Mouse (Mus musculus): ENCODE results near the gene Fopnl. TPM values are rescaled to one million over a fixed set of nuclear protein-coding genes. Genes with fewer than 3 reads are reported as not detected.

Fopnl gene
- 10 to 100 TPM; 41.3 to 58.3 TPM for total RNA-seq (2021)
- long read RNA-seq, experiment 1, transcript Fopnl-205 (3 exons, 1,147 nt) = minor isoform, 26 of 160 reads
- long read RNA-seq, experiment 1, transcript Fopnl-201 (5 exons, 1,465 nt) = major isoform, 39 of 160 reads
- long read RNA-seq, experiment 1, partial matches to known transcripts = 0 of 160 reads
- long read RNA-seq, experiment 1, other reads (novel, unspliced or antisense) = 94 of 160 reads
- long read RNA-seq, experiment 2, transcript Fopnl-205 (3 exons, 1,147 nt) = minor isoform, 13 of 141 reads
- long read RNA-seq, experiment 2, transcript Fopnl-201 (5 exons, 1,465 nt) = major isoform, 33 of 141 reads
- long read RNA-seq, experiment 2, partial matches to known transcripts = 0 of 141 reads
- long read RNA-seq, experiment 2, other reads (novel, unspliced or antisense) = 95 of 141 reads

- DNase-seq = peak; percentile 98
Observed at GRCm38 (mm10) chr16:14316884-14317876, at the start of gene Fopnl. Fopnl (minus strand) TSS chr16:14317405.

- DNase-seq = no peak
Observed at GRCm38 (mm10) chr16:14366017-14366416, 48.8 kb upstream of the Fopnl start.

GRCm38 (mm10) chr16:14365457-14365856 is 48.3 kb upstream of the Fopnl start:
- DNase-seq = no peak

- no peak for DNase-seq
Observed at GRCm38 (mm10) chr16:14364066-14364465, 46.9 kb upstream of the Fopnl start.

- no peak for DNase-seq
Observed at GRCm38 (mm10) chr16:14363496-14363895, 46.3 kb upstream of the Fopnl start.

- DNase-seq = no peak
Observed at GRCm38 (mm10) chr16:14362099-14362820, 45.1 kb upstream of the Fopnl start.

GRCm38 (mm10) chr16:14361362-14362098 is 44.3 kb upstream of the Fopnl start, which contains the start of gene Abcc1:
Abcc1 (plus strand) TSS chr16:14361558.
- DNase-seq = peak; percentile 88

GRCm38 (mm10) chr16:14360931-14361330 is 43.7 kb upstream of the Fopnl start:
- DNase-seq = no peak

- DNase-seq = no peak
Observed at GRCm38 (mm10) chr16:14358531-14358930, 41.3 kb upstream of the Fopnl start.

- no peak for DNase-seq
Observed at GRCm38 (mm10) chr16:14357859-14358258, 40.7 kb upstream of the Fopnl start.

- no peak for DNase-seq
Observed at GRCm38 (mm10) chr16:14352663-14353062, 35.5 kb upstream of the Fopnl start.

GRCm38 (mm10) chr16:14352234-14352633 is 35.0 kb upstream of the Fopnl start:
- no peak for DNase-seq

- DNase-seq = no peak
Observed at GRCm38 (mm10) chr16:14351571-14351970, 34.4 kb upstream of the Fopnl start.

GRCm38 (mm10) chr16:14344967-14345366 is 27.8 kb upstream of the Fopnl start:
- no peak for DNase-seq

- no peak for DNase-seq
Observed at GRCm38 (mm10) chr16:14328156-14328555, 11.0 kb upstream of the Fopnl start.

- no peak for DNase-seq
Observed at GRCm38 (mm10) chr16:14320494-14320893, 3.3 kb upstream of the Fopnl start.

GRCm38 (mm10) chr16:14319681-14320080 is 2.5 kb upstream of the Fopnl start:
- no peak for DNase-seq

- no peak for DNase-seq
Observed at GRCm38 (mm10) chr16:14312914-14313313, 4.3 kb downstream of the Fopnl start.

GRCm38 (mm10) chr16:14311371-14311770 is 5.8 kb downstream of the Fopnl start:
- peak; percentile 42 for DNase-seq

- no peak for DNase-seq
Observed at GRCm38 (mm10) chr16:14309833-14310232, 7.4 kb downstream of the Fopnl start.
